Mouse (Mus musculus): ENCODE measurements around the gene Nhlh1. TPM values are rescaled to one million over a fixed set of nuclear protein-coding genes. Genes with fewer than 3 reads are reported as not detected.

Nhlh1 gene
- total and polyA plus RNA-seq, 2 experiments from 2014 or later = 0.12 to 3.6 TPM

DNA sequence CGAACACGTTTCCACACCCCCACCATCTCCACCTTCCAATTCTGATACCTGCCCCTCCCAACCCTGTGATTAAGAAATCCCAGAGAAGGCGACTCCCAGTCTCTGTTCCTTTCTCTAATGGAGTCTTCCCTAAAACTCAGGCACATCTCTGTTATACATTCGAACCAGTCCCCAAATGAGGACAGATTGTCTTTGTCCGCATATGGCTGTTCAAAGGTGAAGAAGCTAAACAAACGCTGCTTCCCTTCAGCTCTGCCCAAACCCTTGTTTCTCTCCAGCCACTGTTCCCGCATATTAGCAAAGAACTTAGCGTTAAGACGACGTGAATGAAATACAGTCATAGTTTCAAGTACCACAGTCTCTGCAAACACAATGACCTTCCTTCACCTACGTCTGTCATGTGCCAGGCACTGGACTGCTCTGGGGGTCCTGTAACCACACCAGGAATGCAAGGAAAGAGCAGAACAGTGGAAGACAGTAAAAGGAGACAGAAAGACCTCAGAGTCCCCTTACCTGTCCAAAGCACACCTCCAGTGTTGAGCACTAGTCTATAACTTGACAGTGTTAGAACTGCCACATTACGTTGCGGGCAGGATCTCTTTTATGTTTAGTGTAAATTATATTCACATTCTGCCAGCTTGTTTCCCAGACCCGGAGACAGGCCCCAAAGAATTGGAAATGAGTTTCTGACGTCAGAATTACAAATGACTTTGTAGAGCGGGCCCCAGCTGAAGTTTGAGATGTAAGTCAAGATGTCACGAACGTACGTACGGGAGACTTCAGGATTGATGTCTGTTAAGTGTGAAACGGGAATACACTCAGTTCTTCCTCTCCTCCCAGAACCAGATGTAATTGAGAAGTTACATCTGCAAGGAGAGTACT lies 28.7 kb downstream of the Nhlh1 start, which contains the start of gene Vangl2:
Vangl2 (minus strand) TSS at position 51 of the 882 bp plus-strand sequence.
- Histone ChIP-seq H3K4me1 (ENCODE audit: insufficient read depth, low read length) (peaks cover 17% of the 10 kb centered on the region), H3K27me3 (ENCODE audit: insufficient read depth, low read length) (no peaks in the 10 kb centered on the region), H3K4me2 (ENCODE audit: low read depth, low read length, poor library complexity, severe bottlenecking) (peak within 1 kb of the TSS; percentile 87), H3K36me3 (ENCODE audit: insufficient read depth, low read length) (no peaks in the 10 kb centered on the region), H3K27ac (ENCODE audit: low read depth, low read length) (peak within 1 kb of the TSS; percentile 96), H3K4me3 (ENCODE audit: low read depth, low read length) (peak within 1 kb of the TSS; percentile 94), H3K9me3 (ENCODE audit: low read length) (no peaks in the 10 kb centered on the region), H3K9ac (replicated peaks; ENCODE audit: low read length, poor library complexity, severe bottlenecking) (peak within 1 kb of the TSS; percentile 94)
- WGBS = 33% methylated on average over 21 of the region's 21 CpGs
- no peak for ATAC-seq (ENCODE audit: low FRiP score)
- no peak for TF ChIP-seq CTCF (IDR thresholded peaks at IDR 0.05)
- DNase-seq (ENCODE audit: low spot score) = no peak

DNA sequence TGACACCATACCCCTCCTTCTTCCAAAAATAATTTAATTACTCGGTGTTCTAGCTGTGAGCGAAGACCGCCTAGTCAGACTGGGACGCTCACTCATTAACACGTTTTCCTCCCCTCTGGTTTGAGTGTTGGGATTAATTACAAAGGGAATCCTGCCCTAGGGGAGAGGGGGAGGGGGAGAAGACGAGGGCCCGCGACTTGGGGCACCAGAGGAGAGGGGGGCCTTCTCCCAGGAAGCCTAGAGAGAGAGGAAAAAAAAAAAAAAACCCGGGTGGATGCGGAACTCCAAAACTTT lies 29.6 kb downstream of the Nhlh1 start:
- peak overlapping the region; percentile 96 for H3K27ac ChIP-seq (ENCODE audit: low read depth, low read length)
- H3K36me3 ChIP-seq (ENCODE audit: insufficient read depth, low read length) = no peaks in the 10 kb centered on the region
- peak overlapping the region; percentile 87 for H3K4me2 ChIP-seq (ENCODE audit: low read depth, low read length, poor library complexity, severe bottlenecking)
- DNase-seq (ENCODE audit: low spot score) (peak; percentile 33), ATAC-seq (ENCODE audit: low FRiP score) (peak; percentile 12; the same call in 1 of the 2 replicates)
- 8% methylated on average over 10 of the region's 10 CpGs for WGBS
- no peaks in the 10 kb centered on the region for H3K9me3 ChIP-seq (ENCODE audit: low read length)
- peaks cover 17% of the 10 kb centered on the region for H3K4me1 ChIP-seq (ENCODE audit: insufficient read depth, low read length)
- H3K4me3 ChIP-seq (ENCODE audit: low read depth, low read length) = peak overlapping the region; percentile 94
- TF ChIP-seq CTCF (IDR thresholded peaks at IDR 0.05) = no peak
- no peaks in the 10 kb centered on the region for H3K27me3 ChIP-seq (ENCODE audit: insufficient read depth, low read length)
- peak overlapping the region; percentile 94 for H3K9ac ChIP-seq (replicated peaks; ENCODE audit: low read length, poor library complexity, severe bottlenecking)

DNA sequence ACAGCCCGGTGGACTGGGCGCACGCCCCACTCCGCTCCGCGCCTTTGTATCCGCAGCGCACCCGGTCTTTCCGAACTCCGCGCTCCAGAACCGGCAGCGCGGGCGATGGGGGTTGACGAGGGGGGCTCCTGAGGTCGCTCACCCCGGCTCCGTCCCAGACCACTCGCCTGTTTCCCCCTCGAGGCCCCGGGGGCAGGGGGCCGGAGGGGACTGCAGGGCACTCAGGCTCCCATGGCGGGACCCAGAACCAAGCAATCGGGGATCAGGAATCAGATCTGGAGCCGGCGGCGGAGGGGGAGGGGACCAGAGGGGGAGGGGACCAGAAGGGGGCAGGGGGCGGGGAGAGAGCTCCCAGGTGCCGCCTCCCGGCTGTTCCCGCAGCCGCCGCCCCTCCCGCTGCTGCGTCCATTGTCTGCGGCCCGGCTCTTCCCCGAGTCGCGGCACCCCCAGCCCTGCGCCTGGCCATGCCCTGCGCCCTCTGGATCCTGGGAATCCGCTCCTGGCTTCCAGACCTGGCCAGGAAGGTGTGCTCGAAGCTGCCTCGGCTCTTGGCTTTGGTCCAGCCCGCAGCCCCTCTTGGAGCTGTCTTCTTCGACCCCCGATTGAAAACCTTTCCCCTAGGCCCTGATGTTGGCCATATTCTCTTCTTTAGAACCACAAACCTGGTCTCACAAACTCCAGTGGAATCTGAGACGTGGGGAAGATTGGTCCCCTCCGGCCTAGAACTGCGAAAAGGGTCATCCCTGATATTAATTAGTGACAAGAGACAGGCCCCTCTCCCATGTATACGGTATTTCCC lies 30.2 kb downstream of the Nhlh1 start:
- peak; percentile 86 for ATAC-seq (ENCODE audit: low FRiP score)
- Histone ChIP-seq H3K4me3 (ENCODE audit: low read depth, low read length) (peak overlapping the region; percentile 94), H3K36me3 (ENCODE audit: insufficient read depth, low read length) (no peaks in the 10 kb centered on the region), H3K4me2 (ENCODE audit: low read depth, low read length, poor library complexity, severe bottlenecking) (peak overlapping the region; percentile 87), H3K27me3 (ENCODE audit: insufficient read depth, low read length) (no peaks in the 10 kb centered on the region), H3K9me3 (ENCODE audit: low read length) (no peaks in the 10 kb centered on the region), H3K27ac (ENCODE audit: low read depth, low read length) (peak overlapping the region; percentile 96), H3K9ac (replicated peaks; ENCODE audit: low read length, poor library complexity, severe bottlenecking) (peak overlapping the region; percentile 94), H3K4me1 (ENCODE audit: insufficient read depth, low read length) (peaks cover 19% of the 10 kb centered on the region)
- DNase-seq (ENCODE audit: low spot score) = peak; percentile 92
- 0% methylated on average over 45 of the region's 54 CpGs for WGBS
- TF ChIP-seq CTCF (IDR thresholded peaks at IDR 0.05) = 0 out of 2 replicates have a peak, but pooled peaks have one; percentile 6

DNA sequence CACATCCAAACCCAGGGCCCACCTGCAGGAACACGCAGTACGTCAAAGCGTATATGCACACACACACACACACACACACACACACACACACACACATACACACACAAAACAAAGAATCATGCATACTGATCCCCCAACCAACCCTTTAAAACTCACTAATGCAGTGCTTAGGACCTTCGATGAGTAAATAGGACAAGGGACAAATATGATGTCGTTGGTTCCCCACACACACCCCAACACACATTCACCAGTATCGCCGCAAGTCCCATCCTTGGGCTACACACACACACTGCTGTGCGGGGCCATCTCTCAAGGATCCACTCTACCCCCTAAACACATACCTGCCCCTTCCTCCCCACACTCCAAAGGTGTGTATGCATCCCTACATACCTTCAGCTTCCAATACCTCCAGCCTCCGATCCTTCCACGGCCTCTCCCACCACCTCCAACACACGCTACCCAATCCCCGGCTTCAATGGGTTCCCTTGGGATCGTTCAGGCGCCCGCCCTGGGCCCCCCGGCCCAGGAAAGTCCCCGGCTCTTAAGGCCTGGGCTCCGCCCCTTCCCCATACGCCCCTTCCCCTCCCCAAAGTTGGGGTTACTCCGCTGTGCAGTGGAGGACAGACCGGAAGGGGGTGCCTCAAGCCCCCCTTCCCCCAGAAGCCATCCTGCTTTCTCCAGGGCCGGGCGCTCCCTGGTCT lies 31.0 kb downstream of the Nhlh1 start:
- DNase-seq (ENCODE audit: low spot score) (peak; percentile 87), ATAC-seq (ENCODE audit: low FRiP score) (peak; percentile 78)
- Histone ChIP-seq H3K9ac (replicated peaks; ENCODE audit: low read length, poor library complexity, severe bottlenecking) (peak overlapping the region; percentile 94), H3K36me3 (ENCODE audit: insufficient read depth, low read length) (no peaks in the 10 kb centered on the region), H3K4me1 (ENCODE audit: insufficient read depth, low read length) (peaks cover 22% of the 10 kb centered on the region), H3K4me3 (ENCODE audit: low read depth, low read length) (peak overlapping the region; percentile 94), H3K9me3 (ENCODE audit: low read length) (no peaks in the 10 kb centered on the region), H3K27me3 (ENCODE audit: insufficient read depth, low read length) (no peaks in the 10 kb centered on the region), H3K4me2 (ENCODE audit: low read depth, low read length, poor library complexity, severe bottlenecking) (peak overlapping the region; percentile 87), H3K27ac (ENCODE audit: low read depth, low read length) (peak overlapping the region; percentile 96)
- WGBS = under 1% methylated on average over 23 of the region's 23 CpGs
- TF ChIP-seq CTCF (IDR thresholded peaks at IDR 0.05) = no peak

DNA sequence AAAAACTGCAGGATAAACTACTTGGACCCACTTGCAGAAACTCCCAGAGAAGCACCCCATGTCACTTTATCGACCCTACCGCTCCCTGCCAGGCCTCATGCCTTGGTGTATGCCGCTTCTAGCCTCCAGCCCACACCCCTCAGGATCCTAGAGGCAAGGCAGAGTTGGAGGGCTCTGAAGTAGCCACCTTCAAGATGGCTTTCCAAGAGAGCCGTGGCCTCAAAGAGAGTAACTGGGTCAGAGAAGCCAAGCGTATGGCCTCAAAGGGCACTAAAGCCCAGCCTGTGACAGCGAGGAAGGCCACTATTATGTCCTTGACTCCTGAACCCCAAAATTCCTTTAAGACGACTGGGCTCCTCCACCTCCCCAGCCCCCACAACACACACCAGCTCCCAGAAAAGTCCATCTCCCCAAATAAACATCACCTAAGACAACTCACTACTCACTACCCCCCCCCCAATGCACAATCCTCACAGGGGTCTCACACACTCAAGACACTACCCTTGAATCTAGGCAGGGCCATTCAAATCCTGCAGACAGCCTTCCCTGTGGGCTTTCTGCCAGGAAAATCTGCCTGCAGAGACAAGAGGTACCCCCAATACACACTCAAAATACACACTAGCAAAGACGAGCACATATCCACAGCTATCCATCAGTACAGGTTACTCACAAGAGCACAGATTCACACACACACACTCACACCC lies 32.0 kb downstream of the Nhlh1 start:
- H3K36me3 ChIP-seq (ENCODE audit: insufficient read depth, low read length) = no peaks in the 10 kb centered on the region
- no peak for TF ChIP-seq CTCF (IDR thresholded peaks at IDR 0.05)
- H3K9ac ChIP-seq (replicated peaks; ENCODE audit: low read length, poor library complexity, severe bottlenecking) = peak overlapping the region; percentile 94
- no peak for ATAC-seq (ENCODE audit: low FRiP score)
- H3K9me3 ChIP-seq (ENCODE audit: low read length) = no peaks in the 10 kb centered on the region
- peak overlapping the region; percentile 96 for H3K27ac ChIP-seq (ENCODE audit: low read depth, low read length)
- DNase-seq (ENCODE audit: low spot score) = no peak
- H3K4me2 ChIP-seq (ENCODE audit: low read depth, low read length, poor library complexity, severe bottlenecking) = peak overlapping the region; percentile 87
- peaks cover 22% of the 10 kb centered on the region for H3K4me1 ChIP-seq (ENCODE audit: insufficient read depth, low read length)
- 2% methylated on average over 8 of the region's 8 CpGs for WGBS
- H3K27me3 ChIP-seq (ENCODE audit: insufficient read depth, low read length) = no peaks in the 10 kb centered on the region
- H3K4me3 ChIP-seq (ENCODE audit: low read depth, low read length) = peak overlapping the region; percentile 94

All from midbrain, postnatal 0 days (tissue).